Mouse (Mus musculus): ENCODE data around the gene Camk1d.

Camk1d gene

DNA sequence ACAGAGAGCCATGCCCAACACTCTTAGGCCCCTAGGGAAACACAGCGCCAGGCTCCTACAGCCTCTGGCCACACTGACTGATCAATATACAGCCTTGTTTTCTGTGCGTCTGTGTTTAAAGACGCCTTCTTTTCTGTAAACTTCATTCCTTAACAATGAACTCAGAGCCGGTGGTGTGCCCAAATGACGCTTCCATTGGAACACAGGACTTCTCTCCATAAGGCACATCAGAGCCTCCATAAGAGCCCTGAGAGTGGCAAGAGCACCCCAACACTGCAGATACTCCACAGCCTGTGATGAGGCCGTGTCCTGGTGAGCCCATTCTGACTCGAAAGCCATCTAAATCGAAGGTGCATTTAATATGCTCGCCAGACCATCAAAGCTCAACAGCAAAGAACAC is 50.8 kb downstream of the Camk1d start:
- DNase-seq (ENCODE audit: low read depth, low spot score): no peak

DNA sequence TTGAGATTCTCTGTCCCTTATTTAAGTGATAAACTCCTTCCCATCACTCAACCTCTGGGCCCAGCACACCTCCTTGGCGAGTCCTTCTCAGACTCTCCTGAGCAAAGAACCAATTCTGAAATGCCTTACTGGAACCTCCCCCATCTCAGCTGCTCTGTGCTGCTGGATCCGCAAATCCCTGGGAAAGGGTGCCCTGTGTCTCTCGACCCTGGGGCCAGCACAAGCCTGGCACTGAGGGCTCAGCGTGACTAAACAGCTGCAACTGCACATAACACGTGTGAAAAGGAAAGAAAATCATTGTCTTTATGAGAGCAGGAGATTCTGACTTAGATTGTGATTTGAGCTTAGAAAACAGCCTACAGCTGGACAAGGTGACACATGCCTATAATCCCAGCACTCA is 52.4 kb downstream of the Camk1d start:
- no peak for DNase-seq (ENCODE audit: low read depth, low spot score)

DNA sequence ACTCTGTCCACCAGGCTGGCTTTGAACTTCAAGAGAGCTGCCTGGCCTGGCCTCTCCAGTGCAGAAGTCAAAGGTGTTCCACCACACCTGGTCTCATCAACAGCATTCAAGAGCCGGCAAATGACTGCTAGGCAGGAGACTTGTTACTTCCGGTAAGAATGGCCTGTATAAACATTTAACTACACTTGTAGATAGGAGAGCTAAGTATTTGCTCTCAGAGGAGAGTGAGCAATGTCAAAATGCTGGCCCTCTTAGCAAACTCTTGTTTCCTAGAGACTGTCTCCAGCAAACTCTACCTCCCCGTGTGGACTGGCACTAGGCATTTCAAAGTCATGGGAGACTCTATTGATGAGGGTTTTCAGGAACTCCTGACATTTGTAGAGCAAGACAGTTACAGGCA is 56.3 kb downstream of the Camk1d start:
- DNase-seq (ENCODE audit: low read depth, low spot score): no peak

DNA sequence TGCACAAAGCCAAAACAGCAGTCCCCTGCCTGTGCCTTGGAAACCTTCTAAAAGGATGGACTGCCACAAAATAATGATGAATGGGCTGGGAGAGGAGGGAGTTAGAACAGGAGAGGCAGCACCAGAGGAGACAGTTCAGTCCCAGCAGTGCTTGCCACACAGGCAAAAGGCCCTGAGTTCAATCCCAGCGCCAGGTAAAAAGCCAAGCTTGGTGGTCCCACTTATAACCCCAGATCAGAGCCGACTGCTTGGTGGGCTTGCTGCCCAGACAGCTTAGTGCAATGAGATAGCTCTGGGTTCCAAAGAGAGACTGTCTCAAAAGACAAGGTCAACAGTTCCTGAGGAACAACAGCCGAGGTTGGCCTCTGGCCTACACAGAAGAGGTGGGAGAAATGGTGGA is 58.0 kb downstream of the Camk1d start:
- no peak for DNase-seq (ENCODE audit: low read depth, low spot score)

DNA sequence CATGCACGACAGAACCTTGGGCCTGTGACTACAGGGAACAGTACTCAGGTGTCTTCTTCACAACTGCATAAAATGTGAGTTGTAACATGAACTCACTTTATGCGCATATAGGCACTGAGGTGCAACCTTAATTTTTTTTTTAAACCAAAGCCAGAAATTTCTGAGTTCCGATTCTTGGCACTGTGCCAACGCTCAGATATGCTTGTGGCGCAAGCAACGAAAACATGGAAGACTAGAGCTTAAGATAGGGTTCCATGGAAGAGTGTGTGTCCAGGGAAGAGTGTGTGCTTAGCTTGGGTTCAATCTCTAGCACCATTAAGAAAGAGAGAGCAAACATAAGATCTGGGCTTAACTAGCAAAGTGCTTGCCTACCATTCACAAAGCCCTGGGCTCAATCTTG is 62.2 kb downstream of the Camk1d start:
- DNase-seq (ENCODE audit: low read depth, low spot score): no peak

DNA sequence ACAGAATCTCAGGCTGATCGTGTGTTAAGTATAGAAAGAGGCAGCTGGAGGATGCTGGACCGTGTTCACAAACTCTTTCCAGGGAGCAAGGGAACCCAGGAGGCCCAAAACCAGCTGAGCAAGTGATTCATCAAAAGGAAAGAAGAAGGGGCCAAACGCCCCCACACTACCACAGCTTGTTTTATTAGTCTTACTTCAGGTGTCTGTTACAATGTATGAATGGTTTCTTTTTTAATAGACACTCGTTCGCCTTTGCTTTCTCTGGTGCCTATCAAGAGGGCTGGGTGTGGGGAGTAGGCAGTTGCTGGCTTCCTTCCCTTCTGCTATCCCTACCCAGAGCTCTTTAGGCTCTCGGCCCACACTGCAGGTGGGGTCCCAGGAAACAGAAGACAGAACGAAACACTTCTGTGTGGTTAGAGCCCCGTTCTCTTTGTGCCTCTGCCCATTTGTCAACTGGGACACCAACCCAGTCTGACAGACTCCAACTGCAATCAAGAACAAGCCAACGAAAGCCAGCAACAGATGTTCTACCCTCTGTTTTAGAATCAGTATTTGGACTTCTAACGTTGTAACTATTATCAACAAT is 62.9 kb downstream of the Camk1d start:
- DNase-seq (ENCODE audit: low read depth, low spot score): no peak

DNA sequence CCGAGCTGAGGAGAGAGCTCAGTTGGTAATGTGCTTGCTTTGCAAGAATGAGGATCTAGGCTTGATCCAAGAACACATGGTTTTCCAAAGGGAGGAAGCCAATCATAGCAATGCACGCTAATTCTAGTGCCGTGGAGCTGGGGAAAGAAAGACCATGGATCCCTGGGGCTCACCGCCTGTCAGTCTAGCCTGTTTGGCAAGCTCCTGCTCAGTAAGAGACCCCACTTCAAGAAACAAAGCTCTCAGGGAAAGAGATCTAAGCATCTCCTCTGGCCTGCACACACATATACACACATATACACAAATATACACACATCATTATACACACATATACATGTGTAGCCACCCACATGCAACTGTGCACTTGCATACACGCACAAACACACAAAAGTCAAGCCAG is 65.1 kb downstream of the Camk1d start:
- no peak for DNase-seq (ENCODE audit: low read depth, low spot score)

DNA sequence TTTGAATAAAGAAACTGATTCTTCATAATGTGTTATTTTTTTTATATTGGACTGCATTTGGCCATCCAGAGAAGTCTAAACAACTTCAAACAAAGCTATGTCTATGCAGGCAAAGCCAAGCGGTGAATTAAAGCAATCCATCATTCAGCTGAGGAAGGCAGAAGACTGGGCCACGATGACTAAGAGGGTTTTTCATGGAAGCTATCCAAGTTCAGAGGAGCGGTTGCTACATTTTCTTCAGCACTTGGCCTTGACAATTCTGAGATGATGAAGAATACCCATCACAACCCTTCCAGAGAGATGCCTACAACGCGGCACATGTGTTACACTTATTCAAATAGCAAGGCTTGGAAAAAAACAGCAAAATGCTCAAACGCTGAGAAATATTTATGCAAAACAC is 65.6 kb downstream of the Camk1d start:
- no peak for DNase-seq (ENCODE audit: low read depth, low spot score)

DNA sequence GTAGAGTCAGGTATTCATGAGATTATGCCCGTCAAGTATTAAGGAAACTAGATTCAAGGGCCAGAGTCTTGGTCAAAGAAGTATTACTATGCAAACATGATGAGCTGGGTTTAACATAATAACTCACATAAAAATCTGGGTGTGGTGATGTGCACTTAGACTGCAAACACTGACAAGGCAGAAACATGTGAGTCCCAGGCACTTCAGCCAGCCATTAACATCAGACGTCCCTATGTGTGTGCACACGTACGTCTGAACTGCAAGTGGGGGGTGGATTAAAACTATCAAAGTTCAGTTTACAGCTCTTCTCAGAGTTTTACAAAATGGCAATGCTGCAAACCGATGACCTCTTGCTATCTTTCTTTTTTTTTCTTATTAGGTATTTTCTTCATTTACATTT is 68.0 kb downstream of the Camk1d start:
- no peak for DNase-seq (ENCODE audit: low read depth, low spot score)

DNA sequence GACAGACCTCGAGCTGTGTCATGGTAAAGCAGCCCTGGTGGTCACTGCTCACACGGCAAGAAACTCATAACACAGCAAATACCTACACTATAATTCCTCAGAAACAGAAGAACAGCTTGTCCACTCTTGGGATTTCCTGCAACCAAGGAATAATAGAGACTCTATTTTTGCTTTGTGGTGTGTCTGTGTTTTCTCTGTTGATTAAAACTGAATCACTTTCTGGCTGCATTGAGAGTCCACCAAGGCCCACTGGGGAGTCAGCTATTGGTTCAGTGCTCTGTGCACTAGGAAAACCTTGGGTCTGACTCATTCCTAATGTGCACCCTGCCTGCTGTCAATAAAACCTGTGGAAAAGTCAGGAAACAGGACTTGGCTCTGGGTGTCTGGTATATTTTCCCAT is 68.7 kb downstream of the Camk1d start:
- DNase-seq (ENCODE audit: low read depth, low spot score): no peak

DNA sequence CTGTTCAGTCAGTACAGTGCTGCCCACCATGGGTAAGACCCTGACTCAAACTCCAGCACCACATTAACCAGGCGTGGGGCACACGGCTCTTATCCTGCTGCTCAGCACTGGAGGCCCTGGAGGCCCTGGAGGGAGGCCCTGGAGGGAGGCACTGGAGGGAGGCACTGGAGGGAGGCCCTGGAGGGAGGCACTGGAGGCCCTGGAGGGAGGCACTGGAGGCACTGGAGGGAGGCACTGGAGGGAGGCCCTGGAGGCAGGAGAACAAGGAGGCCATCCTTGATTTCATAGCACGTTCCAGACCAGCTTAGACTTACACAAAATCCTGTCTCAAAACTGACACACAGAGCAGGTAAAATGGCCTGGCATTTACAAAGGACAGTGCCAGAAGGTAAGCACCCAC is 70.4 kb downstream of the Camk1d start:
- no peak for DNase-seq (ENCODE audit: low read depth, low spot score)

DNA sequence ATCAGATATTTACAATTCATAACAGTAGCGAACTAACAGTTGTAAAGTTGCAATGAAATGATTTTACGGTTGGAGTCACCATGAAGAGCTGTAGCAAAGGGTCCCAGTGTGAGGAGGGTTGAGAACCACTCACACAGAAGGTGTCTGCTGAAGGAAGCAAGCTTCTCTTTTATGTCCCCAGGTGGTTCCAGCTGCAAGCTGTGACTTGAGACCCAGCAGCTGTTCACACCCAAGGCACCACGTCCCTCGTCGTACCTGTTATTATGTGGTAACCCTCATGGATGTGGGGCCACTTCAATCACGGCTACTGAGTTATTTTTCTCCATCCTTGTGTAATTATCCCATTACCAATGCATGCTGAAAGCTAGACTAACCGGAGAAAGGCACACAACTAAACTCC is 71.1 kb downstream of the Camk1d start:
- no peak for DNase-seq (ENCODE audit: low read depth, low spot score)

DNA sequence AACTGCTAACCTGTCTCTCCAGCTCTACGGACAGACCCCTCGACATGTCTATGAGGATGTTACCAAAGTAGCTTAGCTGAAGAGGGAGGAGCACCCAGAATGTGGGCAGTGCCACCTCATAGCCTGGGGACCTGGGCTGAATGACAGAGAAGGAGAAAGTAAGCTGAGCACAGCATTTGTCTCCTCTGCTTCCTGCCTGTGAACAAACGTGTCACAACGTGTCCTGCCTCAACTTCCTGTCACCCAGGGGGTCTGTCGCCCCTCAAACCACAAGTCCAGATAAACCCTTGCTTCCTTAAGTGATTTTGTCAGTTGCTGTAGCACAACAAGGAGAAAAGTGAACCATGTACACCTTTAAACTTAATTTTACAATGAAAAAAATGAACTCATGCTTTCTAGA is 71.7 kb downstream of the Camk1d start:
- DNase-seq (ENCODE audit: low read depth, low spot score): no peak

DNA sequence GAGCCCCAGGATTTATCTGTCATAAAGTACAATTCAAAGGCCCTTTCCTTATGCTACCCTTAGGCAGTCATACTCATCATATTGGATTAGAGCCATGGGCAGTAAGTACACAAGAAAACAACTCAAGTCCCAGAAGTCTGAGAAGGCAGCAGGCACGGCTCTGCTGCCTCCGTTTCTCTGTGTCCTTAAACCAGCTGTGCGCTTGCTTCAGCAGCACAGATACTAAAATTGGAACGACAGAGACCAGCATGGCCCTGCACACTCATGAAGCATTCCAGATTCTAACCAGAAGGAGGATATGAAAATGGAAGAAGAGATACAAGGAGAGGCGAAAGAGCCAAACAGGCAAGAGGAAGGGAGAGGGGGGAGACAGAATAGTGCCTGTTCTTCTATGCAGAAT is 72.6 kb downstream of the Camk1d start:
- no peak for DNase-seq (ENCODE audit: low read depth, low spot score)

DNA sequence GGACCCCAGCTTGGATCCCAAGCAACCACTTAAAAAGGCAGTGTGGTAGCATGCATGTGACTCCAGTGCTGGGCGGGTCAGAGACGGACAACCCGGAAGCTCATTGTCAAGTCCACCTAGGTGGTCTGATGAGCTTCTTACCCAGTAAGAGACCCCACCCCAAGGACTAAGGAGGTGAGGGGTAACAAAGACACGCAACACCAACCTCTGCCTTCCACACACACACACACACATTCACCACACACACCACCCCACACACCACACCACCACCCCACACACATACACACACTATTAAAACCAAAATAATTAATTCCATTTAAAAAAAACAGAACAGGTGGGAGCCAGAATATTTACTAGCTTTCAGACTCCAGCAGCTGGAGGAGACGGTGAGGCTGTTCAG is 73.7 kb downstream of the Camk1d start:
- DNase-seq (ENCODE audit: low read depth, low spot score): no peak

DNA sequence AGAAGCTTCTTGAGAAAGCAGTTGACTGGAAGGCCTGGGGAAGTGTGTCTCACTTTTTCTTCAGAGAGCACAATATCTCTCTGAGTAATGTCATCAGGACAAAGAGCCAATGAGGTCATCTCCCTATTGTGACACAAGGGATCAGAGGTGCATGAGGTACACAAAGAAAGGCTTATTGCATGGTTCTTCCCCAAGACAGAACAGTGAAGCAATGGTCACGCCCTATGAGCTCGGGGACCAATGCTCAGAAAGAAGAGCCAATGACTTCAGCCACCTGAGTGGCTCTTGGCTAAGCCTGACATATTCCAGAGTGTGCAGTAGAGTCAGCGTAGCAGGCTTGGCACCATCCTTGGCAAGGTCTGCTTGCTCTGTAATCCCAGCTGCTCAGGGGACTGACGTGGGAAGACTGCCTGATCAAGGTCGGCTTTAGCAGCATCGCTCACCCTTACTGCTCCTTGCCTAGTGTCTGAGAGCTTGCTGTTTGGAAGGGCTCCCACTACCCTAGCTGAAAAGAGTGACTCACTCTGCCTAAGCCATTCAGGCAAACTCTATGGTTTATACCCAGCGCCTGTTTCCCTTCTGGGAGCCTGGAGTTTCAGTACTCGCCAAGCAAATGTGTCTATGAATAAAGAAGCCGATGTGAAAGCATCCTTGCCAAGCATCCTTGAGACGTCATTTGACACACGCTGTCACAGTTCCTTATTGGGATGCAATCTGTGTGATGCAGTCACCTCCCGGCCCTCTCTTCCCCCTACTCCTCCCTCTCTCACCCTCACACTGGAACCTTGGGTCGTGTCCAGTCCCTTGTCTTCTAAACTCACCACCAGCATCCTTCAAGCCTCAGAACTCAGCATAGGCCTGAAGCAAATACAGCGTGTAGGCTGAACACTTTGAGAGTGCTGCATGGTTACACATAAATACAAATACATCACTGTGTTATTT is 77.2 kb downstream of the Camk1d start:
- DNase-seq (ENCODE audit: low read depth, low spot score): no peak

DNA sequence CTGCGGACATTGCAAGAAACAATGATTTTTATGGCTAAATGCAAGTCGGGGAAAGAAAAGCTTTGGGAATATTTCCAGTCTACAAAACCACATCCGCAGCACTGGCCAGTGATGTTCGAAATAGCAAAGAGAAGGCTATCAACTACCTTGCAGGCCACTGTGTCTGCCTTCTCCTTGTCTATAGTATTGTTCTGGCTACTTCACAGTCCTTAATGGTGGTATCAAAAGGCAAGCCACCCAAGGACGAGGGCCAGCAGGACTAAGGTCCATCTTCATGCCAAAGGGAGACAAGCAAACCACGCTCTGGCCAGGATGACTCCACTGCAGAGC is 82.0 kb downstream of the Camk1d start:
- DNase-seq (ENCODE audit: low read depth, low spot score): no peak

DNA sequence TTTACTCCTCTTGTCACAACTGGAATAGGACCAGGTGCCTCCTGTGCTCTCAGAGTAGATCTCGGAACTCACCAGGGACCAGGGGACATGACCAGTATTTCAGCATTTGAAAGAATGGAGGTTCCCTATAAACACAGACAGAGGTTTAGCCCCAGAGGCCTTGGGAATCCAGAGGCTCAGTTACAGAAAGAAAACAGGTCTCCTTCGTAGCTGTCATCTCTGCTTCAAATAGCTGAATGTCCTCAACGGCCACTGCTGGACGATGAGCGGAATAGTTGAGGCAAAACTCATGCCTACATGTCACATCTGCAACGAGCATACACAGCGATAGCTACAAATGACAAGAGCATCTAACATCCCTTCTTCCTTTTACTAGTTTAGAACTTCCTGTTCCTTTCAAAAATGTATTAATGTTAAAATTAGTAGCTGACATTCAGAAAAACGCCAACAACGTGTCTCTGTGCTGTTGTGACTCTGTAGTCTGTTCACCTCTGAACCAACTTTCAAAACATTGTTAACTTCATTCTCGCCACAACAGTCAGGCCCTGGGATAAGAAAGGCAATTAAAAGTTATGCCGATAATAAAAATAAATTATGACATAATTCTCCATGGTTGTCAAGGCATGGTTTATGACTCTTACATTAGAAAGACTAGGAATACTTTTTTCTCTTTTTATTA is 82.5 kb downstream of the Camk1d start:
- DNase-seq (ENCODE audit: low read depth, low spot score): no peak

DNA sequence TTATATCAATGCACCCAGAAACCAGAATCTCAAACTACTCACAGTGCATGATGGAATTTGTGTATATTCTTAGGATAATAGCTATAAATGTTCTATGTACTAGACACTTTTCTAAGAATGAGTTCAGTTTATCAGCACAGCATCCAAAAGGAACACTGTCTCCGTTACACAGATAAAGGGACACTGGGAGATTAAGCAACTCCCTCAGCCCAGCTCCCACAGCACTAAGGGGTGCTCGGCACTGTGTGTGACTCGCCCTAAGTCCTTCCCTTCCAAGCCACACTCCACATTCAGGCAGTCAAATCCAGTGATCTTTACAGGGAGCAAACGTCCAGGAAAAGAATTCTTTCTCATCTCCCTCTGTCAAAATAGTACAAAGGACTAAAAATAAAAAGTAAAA is 83.6 kb downstream of the Camk1d start:
- no peak for DNase-seq (ENCODE audit: low read depth, low spot score)

DNA sequence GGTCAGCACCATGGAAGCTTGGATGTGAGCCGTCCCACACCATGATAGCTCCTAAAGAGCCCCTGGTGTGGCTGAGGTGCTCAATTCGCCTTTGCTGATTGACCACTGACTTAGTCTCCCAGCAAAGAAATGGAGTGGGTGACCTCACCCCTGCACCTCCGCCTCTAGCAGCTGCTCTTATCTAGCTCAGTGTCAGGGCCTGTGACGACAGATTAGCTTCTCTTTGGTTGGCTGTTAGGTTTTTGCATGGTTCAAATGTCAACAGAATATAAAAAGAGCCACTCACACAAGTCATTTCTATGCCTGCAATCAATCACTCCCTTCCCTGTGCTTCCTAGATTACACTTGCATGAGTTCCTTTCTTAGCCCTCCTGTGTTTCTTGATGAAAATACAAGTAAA is 89.9 kb downstream of the Camk1d start:
- DNase-seq (ENCODE audit: low read depth, low spot score): no peak

DNA sequence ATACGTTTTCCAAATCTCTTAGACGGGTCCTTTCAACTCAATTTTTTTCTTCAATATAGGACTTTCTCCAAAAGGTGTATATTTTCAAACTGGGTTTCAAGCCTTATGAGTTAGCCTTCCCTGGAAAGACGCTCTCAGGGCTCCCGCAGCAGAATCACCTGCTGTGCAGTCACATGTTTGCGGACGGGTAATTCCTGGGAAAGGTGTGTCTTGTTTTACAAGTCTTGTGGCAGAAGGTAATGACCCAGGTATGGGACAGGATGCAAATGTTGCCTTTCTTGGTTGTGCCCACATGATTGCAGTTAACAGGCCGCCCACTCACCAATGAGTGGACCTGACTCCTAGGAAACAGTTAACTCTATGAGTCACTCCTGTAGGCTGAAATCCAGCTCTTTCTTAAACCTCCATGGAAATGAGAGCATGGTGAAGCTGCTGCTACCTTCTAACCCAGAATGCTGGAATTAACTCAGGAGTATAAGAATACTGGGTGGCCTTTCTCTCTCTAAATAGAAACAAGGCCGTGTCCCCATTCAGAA is 95.9 kb downstream of the Camk1d start:
- no peak for DNase-seq (ENCODE audit: low read depth, low spot score)

DNA sequence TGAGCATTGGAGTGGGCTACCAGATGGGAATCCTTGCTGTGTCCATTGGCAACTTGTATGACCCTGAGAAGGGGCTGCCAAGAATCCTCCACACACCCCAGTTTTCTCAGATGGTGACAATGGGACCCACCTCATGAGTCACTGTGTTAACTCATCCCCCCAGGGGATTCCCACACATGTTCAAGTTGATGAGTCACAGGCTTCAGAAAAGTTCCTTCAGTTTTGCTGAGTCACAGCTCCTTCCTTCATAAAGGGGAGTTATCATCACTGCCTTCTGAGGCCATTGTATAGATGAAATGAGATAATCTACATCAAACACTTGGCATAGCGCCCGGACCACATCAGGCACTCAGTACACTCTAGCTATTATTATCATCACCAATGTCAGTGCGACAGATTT is 99.4 kb downstream of the Camk1d start:
- no peak for DNase-seq (ENCODE audit: low read depth, low spot score)

DNA sequence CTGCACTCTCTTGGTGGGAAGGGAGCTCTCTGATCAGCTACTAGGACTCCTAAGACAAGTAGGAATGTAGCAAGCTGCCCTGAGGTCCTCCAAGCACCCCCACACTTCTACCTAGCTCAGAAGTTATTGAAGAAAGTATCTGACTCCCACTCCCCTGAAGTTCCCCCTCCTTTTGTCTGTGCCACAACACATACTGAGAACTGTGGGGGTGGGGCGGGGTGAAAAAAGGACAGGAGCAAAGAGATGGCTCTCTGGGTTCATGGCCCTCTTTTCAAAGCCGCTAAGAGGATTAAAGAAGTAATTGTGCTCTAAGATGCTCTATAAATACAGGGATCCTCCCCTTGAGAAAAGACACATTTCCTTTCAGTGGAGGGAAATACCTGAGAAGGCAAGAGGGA is 100.0 kb downstream of the Camk1d start:
- no peak for DNase-seq (ENCODE audit: low read depth, low spot score)

Data from c-Kit-negative CD71-positive TER-119-positive erythroid progenitor cells, embryonic 14.5 days (primary cell).